Mouse (Mus musculus) midbrain, postnatal 0 days (tissue): ENCODE measurements around the gene Dll4. TPM values are rescaled to one million over a fixed set of nuclear protein-coding genes. Genes with fewer than 3 reads are reported as not detected.

Source experiments
- ATAC-seq: fragments of 200-750 bp; cut with Nextera tagmentation; 2 replicates; pipeline ENCODE4 v1.8.0; 2017; ENCODE audit warnings: moderate number of reproducible peaks, mild to moderate bottlenecking, moderate TSS enrichment, moderate library complexity; ENCODE audit not compliant: low FRiP score
- DNase-seq: peaks from one replicate; pipeline ENCODE4 v3.0.0-alpha.2; 2015; ENCODE audit warnings: low spot score
- H3K27ac ChIP-seq: fragments of 300-500 bp; sonication (generic); 2 replicates; pipeline ENCODE4 v1.5.1; 2014; ENCODE audit warnings: low read depth, mild to moderate bottlenecking, low read length, mixed read lengths
- H3K27me3 ChIP-seq: fragments of 300-500 bp; sonication (generic); 2 replicates; pipeline ENCODE4 v1.6.1; 2014; ENCODE audit warnings: low read length, control low read depth, mixed read lengths; ENCODE audit not compliant: insufficient read depth
- H3K36me3 ChIP-seq: fragments of 300-500 bp; sonication (generic); 2 replicates; pipeline ENCODE4 v1.6.1; 2014; ENCODE audit warnings: low read length, control low read depth, mixed read lengths; ENCODE audit not compliant: insufficient read depth
- H3K4me1 ChIP-seq: fragments of 300-500 bp; sonication (generic); 2 replicates; pipeline ENCODE4 v1.6.1; 2014; ENCODE audit warnings: mild to moderate bottlenecking, control low read depth, antibody characterized with exemption, low read length, mixed read lengths; ENCODE audit not compliant: insufficient read depth
- H3K4me2 ChIP-seq: fragments of 300-500 bp; sonication (generic); 2 replicates; pipeline ENCODE4 v1.6.1; 2014; ENCODE audit warnings: low read depth, mild to moderate bottlenecking, low read length, mixed read lengths; ENCODE audit not compliant: poor library complexity, severe bottlenecking
- H3K4me3 ChIP-seq: fragments of 300-500 bp; sonication (generic); 2 replicates; pipeline ENCODE4 v1.5.1; 2014; ENCODE audit warnings: low read depth, mild to moderate bottlenecking, low read length, moderate library complexity
- H3K9ac ChIP-seq: fragments of 300-500 bp; sonication (generic); replicated peaks from 2 replicates; pipeline ENCODE4 v1.6.1; 2014; ENCODE audit warnings: mild to moderate bottlenecking, low read length, moderate library complexity, mixed read lengths; ENCODE audit not compliant: poor library complexity, severe bottlenecking
- H3K9me3 ChIP-seq: fragments of 300-500 bp; sonication (generic); 2 replicates; pipeline ENCODE4 v1.6.1; 2016; ENCODE audit warnings: low read length, control low read depth
- CTCF ChIP-seq: IDR thresholded peaks from 2 replicates; pipeline ENCODE4 v1.5.1; 2016; ENCODE audit warnings: antibody characterized with exemption, mild to moderate bottlenecking
- WGBS: fragments of 180-500 bp; shearing (Covaris S2); extraction: QIAGEN DNeasy Blood & Tissue Kit; methylation state at CpG from one replicate; pipeline ENCODE4 v1.1.7; 2014; 5-methylcytosine and 5-hydroxymethylcytosine counted together
- polyA plus RNA-seq: library from polyadenylated mRNA; unstranded; fragments of >200 nt; fragmentation: Nextera tagmentation; extraction: Ambion mirVana; gene quantifications from 2 replicates; pipeline ENCODE4 v1.2.1, GENCODE M21; 2015
- total RNA-seq: library from RNA; depleted of rRNA; stranded (reverse); fragments of >200 nt; gene quantifications from 2 replicates; pipeline ENCODE4 v1.2.3, GENCODE M21; 2014

The Dll4 gene
- total and polyA plus RNA-seq, 2 experiments from 2014 or later: 2.6 to 3.9 TPM

DNA sequence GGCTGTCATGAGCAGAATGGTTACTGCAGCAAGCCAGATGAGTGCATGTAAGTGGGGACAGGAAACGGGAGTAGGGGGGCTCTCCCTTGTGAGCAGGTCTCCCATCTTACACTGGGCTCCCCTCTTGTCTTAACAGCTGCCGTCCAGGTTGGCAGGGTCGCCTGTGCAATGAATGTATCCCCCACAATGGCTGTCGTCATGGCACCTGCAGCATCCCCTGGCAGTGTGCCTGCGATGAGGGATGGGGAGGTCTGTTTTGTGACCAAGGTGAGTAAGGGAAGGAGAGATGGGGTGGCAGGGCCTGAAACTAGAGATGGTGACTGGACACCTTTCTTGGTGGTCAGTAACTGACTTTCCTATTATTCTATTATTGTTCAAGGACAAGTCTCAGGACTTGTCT lies 3.0 kb downstream of the Dll4 start:
- no peak for DNase-seq
- Histone ChIP-seq H3K27ac (no peak overlapping the region), H3K36me3 (peaks cover 3% of the 10 kb centered on the region; the same call in 1 of the 2 replicates), H3K9me3 (no peaks in the 10 kb centered on the region), H3K4me3 (no peak overlapping the region), H3K4me1 (peaks cover 11% of the 10 kb centered on the region), H3K9ac (no peak overlapping the region), H3K4me2 (peak overlapping the region; percentile 99; the same call in 1 of the 2 replicates), H3K27me3 (peaks cover 65% of the 10 kb centered on the region)
- no peak for ATAC-seq
- TF ChIP-seq CTCF: no peak
- 37% methylated on average over 5 of the region's 5 CpGs for WGBS

DNA sequence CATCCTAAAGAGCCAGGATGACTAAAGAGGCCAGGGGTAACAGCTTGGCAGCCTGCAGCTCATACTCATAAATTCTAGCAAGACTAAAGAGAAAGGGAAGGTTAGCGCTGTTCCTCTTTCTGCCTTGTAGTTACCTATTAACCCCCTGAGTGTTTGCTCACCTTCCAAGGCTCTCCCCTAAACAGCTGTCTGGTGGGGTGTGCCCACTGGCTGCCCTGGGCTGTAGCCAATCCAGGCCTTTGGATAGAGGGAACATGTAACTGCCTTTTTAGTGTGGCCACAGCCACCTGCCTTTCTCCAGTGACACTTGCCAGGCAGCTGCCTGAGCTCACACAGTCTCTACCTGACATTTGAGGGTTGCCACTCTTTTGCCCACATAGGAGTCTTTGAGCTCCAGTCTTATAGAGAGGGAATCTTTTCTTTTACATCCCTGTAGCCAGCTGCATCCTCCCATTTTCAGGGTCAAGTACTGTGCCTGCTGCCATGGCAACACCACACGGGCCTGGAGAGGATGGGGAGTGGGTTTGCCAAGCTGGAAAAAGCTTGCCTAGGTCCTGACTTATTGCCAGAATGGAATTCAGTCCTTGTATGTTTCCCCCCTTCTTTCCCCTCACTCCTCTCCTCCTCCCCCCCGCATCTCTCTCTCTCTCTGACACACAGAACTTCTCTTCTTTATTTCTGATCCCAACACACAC lies 3.7 kb downstream of the Dll4 start:
- TF ChIP-seq CTCF: no peak
- H3K27ac ChIP-seq: no peak overlapping the region
- no peak overlapping the region for H3K4me3 ChIP-seq
- peaks cover 58% of the 10 kb centered on the region for H3K27me3 ChIP-seq
- H3K36me3 ChIP-seq: peaks cover 3% of the 10 kb centered on the region; the same call in 1 of the 2 replicates
- DNase-seq (peak; percentile 53), ATAC-seq (no peak)
- peaks cover 11% of the 10 kb centered on the region for H3K4me1 ChIP-seq
- H3K4me2 ChIP-seq: no peak overlapping the region
- 60% methylated on average over 3 of the region's 3 CpGs for WGBS
- H3K9ac ChIP-seq: 0 out of 2 replicates have a peak overlapping the region, but pooled peaks have one; percentile 24
- H3K9me3 ChIP-seq: no peaks in the 10 kb centered on the region

DNA sequence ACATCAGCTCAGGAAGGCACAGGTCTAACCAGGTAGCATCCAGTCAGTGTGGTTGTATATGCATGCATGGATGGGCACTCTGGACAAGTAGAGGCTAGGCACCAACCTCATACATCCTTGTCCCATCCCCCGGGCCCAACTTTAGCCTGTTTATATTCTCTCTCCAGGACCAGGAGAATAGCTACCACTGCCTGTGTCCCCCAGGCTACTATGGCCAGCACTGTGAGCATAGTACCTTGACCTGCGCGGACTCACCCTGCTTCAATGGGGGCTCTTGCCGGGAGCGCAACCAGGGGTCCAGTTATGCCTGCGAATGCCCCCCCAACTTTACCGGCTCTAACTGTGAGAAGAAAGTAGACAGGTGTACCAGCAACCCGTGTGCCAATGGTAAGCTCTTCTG lies 5.2 kb downstream of the Dll4 start:
- Histone ChIP-seq H3K4me2 (no peak overlapping the region), H3K9ac (no peak overlapping the region), H3K27me3 (peaks cover 48% of the 10 kb centered on the region), H3K27ac (no peak overlapping the region), H3K4me1 (no peaks in the 10 kb centered on the region), H3K9me3 (no peaks in the 10 kb centered on the region), H3K4me3 (no peak overlapping the region), H3K36me3 (peaks cover 3% of the 10 kb centered on the region; the same call in 1 of the 2 replicates)
- ATAC-seq (no peak), DNase-seq (no peak)
- WGBS: 93% methylated on average over 8 of the region's 8 CpGs
- no peak for TF ChIP-seq CTCF

DNA sequence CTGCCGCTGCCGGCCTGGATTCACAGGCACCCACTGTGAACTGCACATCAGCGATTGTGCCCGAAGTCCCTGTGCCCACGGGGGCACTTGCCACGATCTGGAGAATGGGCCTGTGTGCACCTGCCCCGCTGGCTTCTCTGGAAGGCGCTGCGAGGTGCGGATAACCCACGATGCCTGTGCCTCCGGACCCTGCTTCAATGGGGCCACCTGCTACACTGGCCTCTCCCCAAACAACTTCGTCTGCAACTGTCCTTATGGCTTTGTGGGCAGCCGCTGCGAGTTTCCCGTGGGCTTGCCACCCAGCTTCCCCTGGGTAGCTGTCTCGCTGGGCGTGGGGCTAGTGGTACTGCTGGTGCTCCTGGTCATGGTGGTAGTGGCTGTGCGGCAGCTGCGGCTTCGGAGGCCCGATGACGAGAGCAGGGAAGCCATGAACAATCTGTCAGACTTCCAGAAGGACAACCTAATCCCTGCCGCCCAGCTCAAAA lies 6.6 kb downstream of the Dll4 start:
- Histone ChIP-seq H3K4me3 (no peak overlapping the region), H3K4me1 (no peaks in the 10 kb centered on the region), H3K4me2 (no peak overlapping the region), H3K9ac (no peak overlapping the region), H3K36me3 (peaks cover 3% of the 10 kb centered on the region; the same call in 1 of the 2 replicates), H3K27ac (no peak overlapping the region), H3K9me3 (no peaks in the 10 kb centered on the region), H3K27me3 (peaks cover 44% of the 10 kb centered on the region)
- no peak for TF ChIP-seq CTCF
- ATAC-seq (no peak), DNase-seq (no peak)
- WGBS: 78% methylated on average over 24 of the region's 24 CpGs

DNA sequence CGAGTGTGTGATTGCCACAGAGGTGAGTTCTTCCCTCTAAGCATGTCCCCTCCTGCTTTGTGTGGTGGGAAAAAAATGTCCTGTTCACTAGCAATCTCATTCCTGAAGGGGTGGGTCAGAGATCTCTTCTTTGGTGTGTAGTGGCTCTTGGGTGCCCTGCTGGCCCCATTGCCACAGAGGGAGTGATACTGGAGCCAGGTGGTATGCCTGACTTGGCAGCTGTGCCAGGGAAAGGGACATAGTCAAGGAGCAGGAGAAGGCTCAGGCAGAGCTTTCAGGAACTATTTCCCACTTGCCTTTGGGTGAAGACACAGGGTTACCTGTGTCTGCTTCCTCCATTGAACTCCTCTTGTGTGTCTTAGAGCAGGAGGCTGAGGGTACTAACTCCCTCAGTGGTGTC lies 8.6 kb downstream of the Dll4 start:
- no peaks in the 10 kb centered on the region for H3K9me3 ChIP-seq
- no peak overlapping the region for H3K9ac ChIP-seq
- peaks cover 3% of the 10 kb centered on the region; the same call in 1 of the 2 replicates for H3K36me3 ChIP-seq
- 68% methylated on average over 1 of the region's 1 CpGs for WGBS
- no peaks in the 10 kb centered on the region for H3K4me1 ChIP-seq
- H3K4me3 ChIP-seq: no peak overlapping the region
- no peak for TF ChIP-seq CTCF
- DNase-seq: no peak
- peaks cover 27% of the 10 kb centered on the region; the same call in 1 of the 2 replicates for H3K27me3 ChIP-seq
- H3K4me2 ChIP-seq: no peak overlapping the region
- ATAC-seq: no peak
- H3K27ac ChIP-seq: no peak overlapping the region

DNA sequence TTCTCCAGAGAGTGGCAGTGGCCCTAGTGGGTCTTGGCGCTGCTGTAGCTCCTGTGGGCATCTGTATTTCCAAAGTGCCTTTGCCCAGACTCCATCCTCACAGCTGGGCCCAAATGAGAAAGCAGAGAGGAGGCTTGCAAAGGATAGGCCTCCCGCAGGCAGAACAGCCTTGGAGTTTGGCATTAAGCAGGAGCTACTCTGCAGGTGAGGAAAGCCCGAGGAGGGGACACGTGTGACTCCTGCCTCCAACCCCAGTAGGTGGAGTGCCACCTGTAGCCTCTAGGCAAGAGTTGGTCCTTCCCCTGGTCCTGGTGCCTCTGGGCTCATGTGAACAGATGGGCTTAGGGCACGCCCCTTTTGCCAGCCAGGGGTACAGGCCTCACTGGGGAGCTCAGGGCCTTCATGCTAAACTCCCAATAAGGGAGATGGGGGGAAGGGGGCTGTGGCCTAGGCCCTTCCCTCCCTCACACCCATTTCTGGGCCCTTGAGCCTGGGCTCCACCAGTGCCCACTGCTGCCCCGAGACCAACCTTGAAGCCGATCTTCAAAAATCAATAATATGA lies 9.5 kb downstream of the Dll4 start:
- Histone ChIP-seq H3K4me1 (no peaks in the 10 kb centered on the region), H3K27ac (no peak overlapping the region), H3K36me3 (peaks cover 3% of the 10 kb centered on the region; the same call in 1 of the 2 replicates), H3K9ac (no peak overlapping the region), H3K9me3 (no peaks in the 10 kb centered on the region), H3K4me3 (no peak overlapping the region), H3K27me3 (peaks cover 22% of the 10 kb centered on the region; the same call in 1 of the 2 replicates), H3K4me2 (no peak overlapping the region)
- no peak for TF ChIP-seq CTCF
- no peak for ATAC-seq
- WGBS: 69% methylated on average over 7 of the region's 7 CpGs
- DNase-seq: no peak
